Mouse (Mus musculus) thymus, adult 2 months (tissue): ENCODE measurements around the gene Lbx1.

ENCODE experiments used
- CTCF ChIP-seq: fragments of 200-500 bp; IDR thresholded peaks from 2 replicates; pipeline ENCODE4 v1.5.1; 2012; ENCODE audit warnings: mild to moderate bottlenecking, control low read depth, low read length, moderate library complexity, borderline replicate concordance; ENCODE audit not compliant: control insufficient read depth, poor library complexity, insufficient read depth; ENCODE audit errors: extremely low read depth
- POLR2A ChIP-seq: fragments of 200-500 bp; IDR thresholded peaks from 2 replicates; pipeline ENCODE4 v1.6.1; 2012; ENCODE audit warnings: mild to moderate bottlenecking, low read length, control low read depth, moderate library complexity; ENCODE audit not compliant: control insufficient read depth, poor library complexity, insufficient read depth; ENCODE audit errors: extremely low read depth

- TF ChIP-seq CTCF (no peak), POLR2A (no peak)
These were observed 38.6 kb downstream of the Lbx1 start for GRCm38 (mm10) chr19:45196967-45197366.
